Mouse (Mus musculus) erythroblast, embryonic 14.5 days (primary cell): ENCODE measurements at regions not wholly inside any gene's neighbourhood (a gene's known extent, or its start where the extent isn't known, plus 50 kb on each side); places are given as distances from the start of the nearest gene placed in this dataset.
"Not testable (repeated sequence)": the region's sequence is repeated elsewhere in the genome, so short reads cannot be mapped to it uniquely, and the experiment has no call there.

Experiments used
- GATA1 ChIP-seq: IDR thresholded peaks from 2 replicates; pipeline ENCODE4 v1.6.1; 2012; ENCODE audit warnings: low read length, inconsistent platforms, mixed read lengths
- TAL1 ChIP-seq: IDR thresholded peaks from 3 replicates; pipeline ENCODE4 v1.6.1; 2012; ENCODE audit warnings: low read length, inconsistent platforms, mixed read lengths

- not testable (repeated sequence) for TF ChIP-seq GATA1, TAL1
Observed at GRCm38 (mm10) chr1:157622156-157622555, 115.6 kb downstream of the Sec16b start.
